Mouse (Mus musculus): Measurements from ENCODE around the gene Hba-a1. TPM values are rescaled to one million over a fixed set of nuclear protein-coding genes. Genes with fewer than 3 reads are reported as not detected.

The Hba-a1 gene
- polyA plus RNA-seq, 1 experiment, result not detected

DNA sequence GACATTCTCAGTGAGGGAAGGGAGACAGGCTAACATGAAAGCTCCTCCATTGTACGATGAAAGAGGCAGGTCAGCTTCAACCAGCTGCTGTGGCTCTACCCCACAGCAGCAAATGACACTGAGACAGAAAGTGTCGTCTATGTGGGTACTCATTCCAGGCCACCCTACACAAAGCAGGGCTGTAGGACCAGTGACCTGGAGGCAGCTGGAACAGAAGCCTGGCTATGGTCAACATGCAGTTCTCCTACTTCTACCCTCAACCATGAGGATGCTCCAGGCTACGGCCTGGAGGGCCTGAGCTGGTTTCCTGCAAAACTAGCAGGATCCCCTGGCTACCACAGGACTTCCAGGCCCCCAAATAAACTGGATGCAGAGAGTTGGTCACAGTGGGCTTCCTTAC lies 26.7 kb upstream of the Hba-a1 start:
- H3K27ac ChIP-seq (ENCODE audit: insufficient read depth, low read length), result no peak overlapping the region
- H3K4me3 ChIP-seq (ENCODE audit: insufficient read depth, low read length), result no peak overlapping the region

DNA sequence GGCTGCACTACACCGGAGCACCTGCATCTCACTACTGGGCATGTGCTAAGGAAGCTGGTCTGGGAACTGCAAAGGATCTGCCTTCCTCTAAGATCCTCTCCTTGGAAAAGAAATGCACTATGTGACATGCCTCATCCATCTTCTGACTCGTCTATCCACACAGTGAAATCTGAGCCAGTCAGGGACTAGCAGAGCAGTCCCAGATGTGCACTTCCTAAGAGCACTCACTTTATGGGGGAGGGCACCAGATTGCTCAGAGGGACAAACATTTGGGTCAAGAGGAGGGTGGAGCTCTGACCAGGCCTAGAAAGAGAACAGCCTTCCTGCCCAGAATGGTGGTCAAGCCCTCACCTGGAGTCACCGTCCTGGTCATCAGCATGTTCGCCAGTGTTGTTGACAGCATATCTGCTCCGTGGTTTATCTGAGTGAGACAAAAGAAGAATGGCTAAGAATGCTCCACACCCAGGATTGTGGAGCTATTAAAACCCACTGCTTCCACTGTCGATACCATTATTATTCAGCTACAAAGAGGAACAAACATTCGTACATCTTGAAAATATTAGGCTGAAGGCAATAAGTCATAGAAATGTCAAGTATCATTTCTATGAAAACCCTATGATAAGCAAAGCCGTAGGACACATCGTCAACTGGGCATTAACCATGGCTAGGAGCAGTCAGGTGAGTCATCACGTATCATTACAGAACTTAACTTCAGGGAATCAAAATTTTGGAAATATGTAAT lies 20.5 kb upstream of the Hba-a1 start:
- TF ChIP-seq CTCF (IDR thresholded peaks at IDR 0.05; ENCODE audit: borderline replicate concordance, insufficient read depth, low read length), result no peak
- TF ChIP-seq POLR2A (IDR thresholded peaks at IDR 0.05; ENCODE audit: low read depth, low read length), result no peak
- Histone ChIP-seq H3K4me1 (ENCODE audit: control insufficient read depth, insufficient read depth, low read length) (peaks cover 28% of the 10 kb centered on the region), H3K27ac (ENCODE audit: insufficient read depth, low read length) (peak overlapping the region; percentile 72), H3K4me3 (ENCODE audit: insufficient read depth, low read length) (no peak overlapping the region)

More for the DNA sequence above, 26.7 kb upstream of the Hba-a1 start:
- peaks cover 2% of the 10 kb centered on the region; the same call in 1 of the 2 replicates for H3K4me1 ChIP-seq (ENCODE audit: control insufficient read depth, insufficient read depth, low read length)
- TF ChIP-seq CTCF (IDR thresholded peaks at IDR 0.05; ENCODE audit: borderline replicate concordance, insufficient read depth, low read length), result no peak
- no peak for TF ChIP-seq POLR2A (IDR thresholded peaks at IDR 0.05; ENCODE audit: low read depth, low read length)

DNA sequence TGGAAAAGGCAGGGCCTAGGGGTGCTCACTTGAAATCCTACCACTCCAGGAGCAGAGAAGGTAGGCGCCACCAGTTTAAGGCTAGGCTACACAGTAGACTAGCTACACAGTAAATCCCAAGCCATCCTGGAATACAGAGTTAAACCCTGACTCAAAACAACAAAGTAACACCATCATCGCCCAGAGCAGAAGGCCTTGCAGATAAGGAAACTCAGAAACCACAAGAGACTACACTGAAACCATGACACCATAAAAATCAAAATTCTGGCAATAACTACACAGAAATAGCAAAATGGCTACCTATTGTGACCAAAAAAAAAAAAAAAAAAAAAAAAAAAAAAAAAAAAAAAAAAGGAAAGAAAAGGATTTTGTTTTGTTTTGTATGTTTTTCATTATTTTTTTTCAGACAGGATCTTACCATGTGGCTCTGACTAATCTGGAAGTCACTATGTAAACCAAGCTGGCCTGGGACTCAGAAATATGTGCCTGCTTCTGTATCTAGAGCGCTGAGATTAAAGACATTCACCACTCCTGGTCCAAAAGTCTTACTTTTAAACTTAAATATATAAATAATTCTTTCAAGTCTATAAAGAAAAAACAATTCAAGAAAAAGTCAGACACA lies 18.1 kb upstream of the Hba-a1 start:
- H3K4me1 ChIP-seq (ENCODE audit: control insufficient read depth, insufficient read depth, low read length), result peaks cover 30% of the 10 kb centered on the region
- H3K27ac ChIP-seq (ENCODE audit: insufficient read depth, low read length), result peak overlapping the region; percentile 74; the same call in 1 of the 2 replicates
- H3K4me3 ChIP-seq (ENCODE audit: insufficient read depth, low read length), result no peak overlapping the region
- no peak for TF ChIP-seq POLR2A (IDR thresholded peaks at IDR 0.05; ENCODE audit: low read depth, low read length)
- no peak for TF ChIP-seq CTCF (IDR thresholded peaks at IDR 0.05; ENCODE audit: borderline replicate concordance, insufficient read depth, low read length)

DNA sequence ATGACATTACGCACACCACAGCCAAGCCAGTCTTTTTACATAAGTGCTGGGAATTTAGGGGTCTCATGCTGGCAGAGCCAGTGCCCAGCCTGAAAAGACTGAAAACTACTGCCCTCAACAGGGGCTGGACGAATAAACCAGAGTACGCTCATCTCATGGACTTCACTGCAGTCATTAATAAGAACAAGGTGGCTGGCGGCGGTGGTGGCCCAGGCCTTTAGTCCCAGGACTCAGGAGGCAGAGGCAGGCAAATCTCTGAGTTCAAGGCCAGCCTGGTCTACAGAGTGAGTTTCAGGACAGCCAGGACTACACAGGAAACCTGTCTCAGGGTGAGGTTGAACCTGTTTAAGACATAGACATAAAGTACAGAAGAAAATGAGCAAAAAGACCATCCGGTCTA lies 17.1 kb upstream of the Hba-a1 start:
- Histone ChIP-seq H3K4me3 (ENCODE audit: insufficient read depth, low read length) (0 out of 2 replicates have a peak overlapping the region, but pooled peaks have one; percentile 9), H3K27ac (ENCODE audit: insufficient read depth, low read length) (peak overlapping the region; percentile 73; the same call in 1 of the 2 replicates), H3K4me1 (ENCODE audit: control insufficient read depth, insufficient read depth, low read length) (peaks cover 30% of the 10 kb centered on the region)
- TF ChIP-seq POLR2A (IDR thresholded peaks at IDR 0.05; ENCODE audit: low read depth, low read length) (no peak), CTCF (IDR thresholded peaks at IDR 0.05; ENCODE audit: borderline replicate concordance, insufficient read depth, low read length) (no peak)

DNA sequence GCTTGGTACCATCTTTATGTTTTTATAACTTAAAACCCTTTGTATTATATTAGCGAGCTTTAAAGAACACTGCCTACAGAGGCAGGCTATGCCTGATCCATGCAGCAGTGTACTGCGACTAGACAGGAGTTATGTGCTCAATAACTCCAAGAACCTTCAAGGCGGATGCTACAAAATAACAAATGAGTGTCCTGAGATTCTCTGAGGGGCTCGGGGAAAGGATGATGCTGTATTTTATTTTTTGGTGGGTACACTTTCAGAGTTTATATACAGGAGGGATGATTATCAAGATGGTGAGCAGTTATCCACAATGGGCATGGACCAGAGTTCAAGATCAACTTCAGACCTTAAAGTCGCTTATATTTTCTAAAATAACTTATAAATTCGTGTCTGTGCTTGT lies 16.5 kb upstream of the Hba-a1 start:
- TF ChIP-seq POLR2A (IDR thresholded peaks at IDR 0.05; ENCODE audit: low read depth, low read length) (no peak), CTCF (IDR thresholded peaks at IDR 0.05; ENCODE audit: borderline replicate concordance, insufficient read depth, low read length) (no peak)
- H3K4me3 ChIP-seq (ENCODE audit: insufficient read depth, low read length), result peak overlapping the region; percentile 97
- peak overlapping the region; percentile 95 for H3K27ac ChIP-seq (ENCODE audit: insufficient read depth, low read length)
- peaks cover 27% of the 10 kb centered on the region for H3K4me1 ChIP-seq (ENCODE audit: control insufficient read depth, insufficient read depth, low read length)

- TF ChIP-seq CTCF (IDR thresholded peaks at IDR 0.05; ENCODE audit: borderline replicate concordance, insufficient read depth, low read length) (no peak), POLR2A (IDR thresholded peaks at IDR 0.05; ENCODE audit: low read depth, low read length) (peak; percentile 92)
- Histone ChIP-seq H3K27ac (ENCODE audit: insufficient read depth, low read length) (peak within 1 kb of the TSS; percentile 95), H3K4me3 (ENCODE audit: insufficient read depth, low read length) (peak within 1 kb of the TSS; percentile 97), H3K4me1 (ENCODE audit: control insufficient read depth, insufficient read depth, low read length) (peaks cover 21% of the 10 kb centered on the region)
Measured at GRCm38 (mm10) chr11:32267188-32267884, 16.0 kb upstream of the Hba-a1 start, which contains the start of gene Nprl3. Nprl3 (minus strand) TSS chr11:32267707.

GRCm38 (mm10) chr11:32267964-32268363 lies 15.3 kb upstream of the Hba-a1 start:
- H3K27ac ChIP-seq (ENCODE audit: insufficient read depth, low read length), result peak overlapping the region; percentile 95
- peaks cover 15% of the 10 kb centered on the region for H3K4me1 ChIP-seq (ENCODE audit: control insufficient read depth, insufficient read depth, low read length)
- TF ChIP-seq CTCF (IDR thresholded peaks at IDR 0.05; ENCODE audit: borderline replicate concordance, insufficient read depth, low read length) (no peak), POLR2A (IDR thresholded peaks at IDR 0.05; ENCODE audit: low read depth, low read length) (no peak)
- H3K4me3 ChIP-seq (ENCODE audit: insufficient read depth, low read length), result no peak overlapping the region

- Histone ChIP-seq H3K4me1 (ENCODE audit: control insufficient read depth, insufficient read depth, low read length) (peaks cover 8% of the 10 kb centered on the region), H3K4me3 (ENCODE audit: insufficient read depth, low read length) (no peak overlapping the region), H3K27ac (ENCODE audit: insufficient read depth, low read length) (no peak overlapping the region)
- TF ChIP-seq POLR2A (IDR thresholded peaks at IDR 0.05; ENCODE audit: low read depth, low read length) (no peak), CTCF (IDR thresholded peaks at IDR 0.05; ENCODE audit: borderline replicate concordance, insufficient read depth, low read length) (no peak)
Measured at GRCm38 (mm10) chr11:32268952-32269351, 14.4 kb upstream of the Hba-a1 start.

DNA sequence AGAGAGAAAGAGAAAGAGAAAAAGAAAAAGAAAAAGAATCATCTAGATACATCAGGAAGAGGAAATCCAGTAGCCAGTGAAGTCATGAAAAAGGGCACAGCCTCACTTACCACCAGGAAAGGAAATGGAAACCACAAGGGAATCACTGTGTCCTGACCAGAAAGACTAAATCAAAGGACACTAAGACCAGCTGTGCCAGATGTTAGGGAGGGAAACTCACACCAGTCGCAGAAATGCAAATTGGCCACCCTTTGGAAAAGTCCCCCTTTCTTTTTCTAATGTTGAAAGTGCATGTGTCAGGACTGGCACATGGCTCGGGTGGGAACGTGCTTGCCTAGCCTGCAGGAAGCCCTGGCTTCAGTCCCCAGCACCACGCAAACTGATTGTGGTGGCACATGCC lies 12.1 kb upstream of the Hba-a1 start:
- H3K4me1 ChIP-seq (ENCODE audit: control insufficient read depth, insufficient read depth, low read length), result peaks cover 4% of the 10 kb centered on the region; the same call in 1 of the 2 replicates
- no peak for TF ChIP-seq CTCF (IDR thresholded peaks at IDR 0.05; ENCODE audit: borderline replicate concordance, insufficient read depth, low read length)
- TF ChIP-seq POLR2A (IDR thresholded peaks at IDR 0.05; ENCODE audit: low read depth, low read length), result no peak
- H3K4me3 ChIP-seq (ENCODE audit: insufficient read depth, low read length), result no peak overlapping the region
- no peak overlapping the region for H3K27ac ChIP-seq (ENCODE audit: insufficient read depth, low read length)
